Mouse (Mus musculus): ENCODE results near the gene Rel. TPM values are rescaled to one million over a fixed set of nuclear protein-coding genes. Genes with fewer than 3 reads are reported as not detected.
A peak's percentile ranks its signal among the peaks of the same experiment; 100 is the strongest.
"Not testable (repeated sequence)": the region's sequence is repeated elsewhere in the genome, so short reads cannot be mapped to it uniquely, and the experiment has no call there.

Rel gene
- polyA plus RNA-seq, 1 experiment from 2014 or later, result 2.2 TPM

- no peaks in the 10 kb centered on the region for H3K4me1 ChIP-seq (ENCODE audit: control insufficient read depth, insufficient read depth, low read length)
- no peak overlapping the region for H3K9ac ChIP-seq (ENCODE audit: low read depth, low read length)
- WGBS, result 69% methylated on average over 3 of the region's 3 CpGs
- H3K9me3 ChIP-seq (ENCODE audit: control insufficient read depth, low read length), result no peaks in the 10 kb centered on the region
- H3K4me2 ChIP-seq (ENCODE audit: low read depth, low read length), result no peak overlapping the region
- no peak overlapping the region for H3K4me3 ChIP-seq (ENCODE audit: low read depth, low read length)
- H3K27me3 ChIP-seq (replicated peaks; ENCODE audit: control insufficient read depth, insufficient read depth, low read length), result no peaks in the 10 kb centered on the region
- ATAC-seq (ENCODE audit: low read depth), result no peak
- no peaks in the 10 kb centered on the region for H3K36me3 ChIP-seq (ENCODE audit: control insufficient read depth, insufficient read depth, low read length)
- H3K27ac ChIP-seq (replicated peaks; ENCODE audit: low read depth, low read length), result no peak overlapping the region
- DNase-seq (ENCODE audit: low spot score), result no peak
These were observed 11.3 kb upstream of the Rel start for GRCm38 (mm10) chr11:23782038-23782437.

DNA sequence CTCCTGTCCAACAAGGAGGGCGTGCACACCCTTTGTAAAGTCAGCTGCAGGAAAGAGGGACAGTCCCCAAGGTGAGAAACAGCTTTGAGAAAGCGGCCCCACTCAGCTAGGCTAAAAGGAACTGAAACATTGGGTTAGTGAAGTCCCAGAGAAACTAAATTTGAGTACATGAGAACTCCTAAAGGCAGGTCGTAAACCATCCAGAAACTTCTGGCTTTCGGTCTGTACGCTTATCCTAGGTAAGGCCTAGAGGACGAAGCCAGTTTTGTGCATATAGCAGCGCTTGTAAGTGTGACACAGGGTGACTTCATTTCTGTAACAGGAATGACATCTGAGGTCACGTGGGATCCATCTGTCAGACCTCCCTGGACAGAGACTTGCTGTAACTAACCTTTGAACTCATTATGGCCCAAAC lies 8.0 kb upstream of the Rel start:
- no peak for ATAC-seq (ENCODE audit: low read depth)

GRCm38 (mm10) chr11:23772471-23772870 lies 1.7 kb upstream of the Rel start:
- no peak overlapping the region for H3K4me3 ChIP-seq (ENCODE audit: low read depth, low read length)
- no peaks in the 10 kb centered on the region for H3K36me3 ChIP-seq (ENCODE audit: control insufficient read depth, insufficient read depth, low read length)
- WGBS, result 19% methylated on average over 1 of the region's 1 CpGs
- no peaks in the 10 kb centered on the region for H3K9me3 ChIP-seq (ENCODE audit: control insufficient read depth, low read length)
- H3K4me1 ChIP-seq (ENCODE audit: control insufficient read depth, insufficient read depth, low read length), result no peaks in the 10 kb centered on the region
- DNase-seq (ENCODE audit: low spot score) (no peak), ATAC-seq (ENCODE audit: low read depth) (no peak)
- no peak overlapping the region for H3K27ac ChIP-seq (replicated peaks; ENCODE audit: low read depth, low read length)
- H3K27me3 ChIP-seq (replicated peaks; ENCODE audit: control insufficient read depth, insufficient read depth, low read length), result no peaks in the 10 kb centered on the region
- no peak overlapping the region for H3K9ac ChIP-seq (ENCODE audit: low read depth, low read length)
- no peak overlapping the region for H3K4me2 ChIP-seq (ENCODE audit: low read depth, low read length)

More for the DNA sequence above, 8.0 kb upstream of the Rel start:
- H3K27ac ChIP-seq (replicated peaks; ENCODE audit: low read depth, low read length), result no peak overlapping the region
- no peak overlapping the region for H3K4me3 ChIP-seq (ENCODE audit: low read depth, low read length)
- WGBS, result 87% methylated on average over 8 of the region's 8 CpGs
- H3K36me3 ChIP-seq (ENCODE audit: control insufficient read depth, insufficient read depth, low read length), result no peaks in the 10 kb centered on the region
- DNase-seq (ENCODE audit: low spot score), result no peak
- H3K4me1 ChIP-seq (ENCODE audit: control insufficient read depth, insufficient read depth, low read length), result no peaks in the 10 kb centered on the region
- no peaks in the 10 kb centered on the region for H3K27me3 ChIP-seq (replicated peaks; ENCODE audit: control insufficient read depth, insufficient read depth, low read length)
- H3K9ac ChIP-seq (ENCODE audit: low read depth, low read length), result no peak overlapping the region
- H3K9me3 ChIP-seq (ENCODE audit: control insufficient read depth, low read length), result no peaks in the 10 kb centered on the region
- H3K4me2 ChIP-seq (ENCODE audit: low read depth, low read length), result no peak overlapping the region

- no peaks in the 10 kb centered on the region for H3K36me3 ChIP-seq (ENCODE audit: control insufficient read depth, insufficient read depth, low read length)
- 7% methylated on average over 21 of the region's 21 CpGs for WGBS
- no peaks in the 10 kb centered on the region for H3K9me3 ChIP-seq (ENCODE audit: control insufficient read depth, low read length)
- DNase-seq (ENCODE audit: low spot score), result peak; percentile 8
- peak overlapping the region; percentile 85 for H3K9ac ChIP-seq (ENCODE audit: low read depth, low read length)
- peak overlapping the region; percentile 86 for H3K4me2 ChIP-seq (ENCODE audit: low read depth, low read length)
- H3K4me1 ChIP-seq (ENCODE audit: control insufficient read depth, insufficient read depth, low read length), result no peaks in the 10 kb centered on the region
- H3K27ac ChIP-seq (replicated peaks; ENCODE audit: low read depth, low read length), result peak overlapping the region; percentile 92
- ATAC-seq (ENCODE audit: low read depth), result no peak
- H3K4me3 ChIP-seq (ENCODE audit: low read depth, low read length), result peak overlapping the region; percentile 83
- H3K27me3 ChIP-seq (replicated peaks; ENCODE audit: control insufficient read depth, insufficient read depth, low read length), result no peaks in the 10 kb centered on the region
These were observed 832 bp upstream of the Rel start for GRCm38 (mm10) chr11:23771507-23772097.

DNA sequence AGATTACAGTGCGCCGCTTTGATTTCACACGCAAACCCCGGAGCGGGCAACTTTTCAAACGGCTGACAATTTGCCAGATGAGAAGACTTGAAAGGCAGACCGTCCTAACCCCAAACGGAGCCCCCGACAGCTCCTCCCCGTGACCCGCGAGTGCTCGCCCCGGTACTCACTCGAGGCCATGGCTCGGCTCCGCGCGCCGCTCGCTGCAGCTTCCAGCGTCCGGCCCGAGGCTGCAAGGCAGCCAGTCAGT lies 335 bp downstream of the Rel start:
- no peaks in the 10 kb centered on the region for H3K27me3 ChIP-seq (replicated peaks; ENCODE audit: control insufficient read depth, insufficient read depth, low read length)
- peak overlapping the region; percentile 92 for H3K27ac ChIP-seq (replicated peaks; ENCODE audit: low read depth, low read length)
- H3K4me3 ChIP-seq (ENCODE audit: low read depth, low read length), result peak overlapping the region; percentile 83
- H3K4me1 ChIP-seq (ENCODE audit: control insufficient read depth, insufficient read depth, low read length), result no peaks in the 10 kb centered on the region
- under 1% methylated on average over 24 of the region's 24 CpGs for WGBS
- peak overlapping the region; percentile 85 for H3K9ac ChIP-seq (ENCODE audit: low read depth, low read length)
- DNase-seq (ENCODE audit: low spot score) (no peak), ATAC-seq (ENCODE audit: low read depth) (no peak)
- peak overlapping the region; percentile 86 for H3K4me2 ChIP-seq (ENCODE audit: low read depth, low read length)
- H3K9me3 ChIP-seq (ENCODE audit: control insufficient read depth, low read length), result no peaks in the 10 kb centered on the region
- H3K36me3 ChIP-seq (ENCODE audit: control insufficient read depth, insufficient read depth, low read length), result no peaks in the 10 kb centered on the region

DNA sequence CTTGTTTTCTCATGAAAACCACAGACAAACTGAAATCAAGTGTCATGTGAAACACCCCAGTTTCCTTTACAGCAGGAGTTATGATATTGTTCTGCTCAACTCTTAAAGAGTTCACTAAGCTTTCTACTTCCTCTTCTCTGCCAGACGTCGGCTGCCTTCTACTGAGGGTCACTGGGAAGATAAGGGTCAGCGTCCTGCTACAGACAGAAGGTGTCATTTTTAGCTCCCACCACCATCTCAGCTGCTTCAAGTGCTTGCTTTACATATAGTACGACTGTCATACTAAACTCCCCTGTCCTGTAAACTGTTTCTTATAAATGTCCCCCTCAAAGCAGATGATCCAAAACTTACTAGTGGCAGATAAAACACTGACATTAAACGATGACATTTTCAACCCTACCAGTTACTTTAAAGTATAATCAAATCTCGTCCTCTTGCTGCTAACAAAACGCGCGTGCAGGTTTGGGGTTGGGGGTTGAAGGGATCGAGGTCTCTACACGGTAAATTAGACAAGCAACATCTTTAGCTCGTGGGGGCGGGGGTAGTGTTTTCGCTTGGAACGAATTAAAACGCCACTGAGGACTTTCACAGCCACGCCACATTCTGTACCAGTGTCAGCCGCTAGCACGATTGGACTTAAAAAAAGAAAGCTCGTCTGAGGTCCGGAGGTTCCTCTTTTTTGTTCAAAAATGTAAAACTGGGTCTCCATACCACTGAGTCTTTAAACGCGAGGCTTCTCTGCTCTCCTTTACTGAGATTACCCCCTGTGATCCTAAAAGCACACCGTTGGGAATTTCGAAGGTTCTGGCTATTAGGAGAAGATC lies 872 bp downstream of the Rel start:
- peak overlapping the region; percentile 86 for H3K4me2 ChIP-seq (ENCODE audit: low read depth, low read length)
- H3K4me1 ChIP-seq (ENCODE audit: control insufficient read depth, insufficient read depth, low read length), result no peaks in the 10 kb centered on the region
- H3K27me3 ChIP-seq (replicated peaks; ENCODE audit: control insufficient read depth, insufficient read depth, low read length), result no peaks in the 10 kb centered on the region
- H3K9me3 ChIP-seq (ENCODE audit: control insufficient read depth, low read length), result no peaks in the 10 kb centered on the region
- WGBS, result under 1% methylated on average over 25 of the region's 25 CpGs
- peak overlapping the region; percentile 83 for H3K4me3 ChIP-seq (ENCODE audit: low read depth, low read length)
- peak overlapping the region; percentile 92 for H3K27ac ChIP-seq (replicated peaks; ENCODE audit: low read depth, low read length)
- DNase-seq (ENCODE audit: low spot score), result peak; percentile 15
- H3K9ac ChIP-seq (ENCODE audit: low read depth, low read length), result peak overlapping the region; percentile 85
- H3K36me3 ChIP-seq (ENCODE audit: control insufficient read depth, insufficient read depth, low read length), result no peaks in the 10 kb centered on the region
- peak; percentile 5 for ATAC-seq (ENCODE audit: low read depth)

DNA sequence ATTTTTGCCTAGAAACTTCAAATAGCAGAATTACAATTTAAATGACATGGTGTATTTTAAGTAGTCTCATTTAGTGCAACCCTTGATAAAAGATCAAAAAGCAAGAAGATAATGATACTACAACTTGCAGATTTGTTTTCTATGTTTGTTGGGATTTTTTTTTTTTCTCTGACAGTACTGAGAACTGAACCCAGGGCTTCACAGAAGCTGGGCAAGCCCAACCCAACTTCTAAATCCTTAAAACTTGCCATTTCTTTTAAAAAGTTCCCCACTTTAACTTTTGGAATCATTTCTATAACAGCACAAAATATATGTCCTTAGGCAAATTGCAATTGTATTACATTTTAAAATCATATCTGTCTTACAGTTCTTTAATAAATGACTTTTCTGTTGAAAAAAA lies 1.7 kb downstream of the Rel start:
- Histone ChIP-seq H3K4me2 (ENCODE audit: low read depth, low read length) (no peak overlapping the region), H3K36me3 (ENCODE audit: control insufficient read depth, insufficient read depth, low read length) (no peaks in the 10 kb centered on the region), H3K27ac (replicated peaks; ENCODE audit: low read depth, low read length) (no peak overlapping the region), H3K4me3 (ENCODE audit: low read depth, low read length) (no peak overlapping the region), H3K9ac (ENCODE audit: low read depth, low read length) (no peak overlapping the region), H3K4me1 (ENCODE audit: control insufficient read depth, insufficient read depth, low read length) (no peaks in the 10 kb centered on the region), H3K9me3 (ENCODE audit: control insufficient read depth, low read length) (no peaks in the 10 kb centered on the region), H3K27me3 (replicated peaks; ENCODE audit: control insufficient read depth, insufficient read depth, low read length) (no peaks in the 10 kb centered on the region)
- DNase-seq (ENCODE audit: low spot score) (no peak), ATAC-seq (ENCODE audit: low read depth) (no peak)

GRCm38 (mm10) chr11:23767928-23768327 lies 2.8 kb downstream of the Rel start:
- no peak overlapping the region for H3K4me2 ChIP-seq (ENCODE audit: low read depth, low read length)
- H3K27ac ChIP-seq (replicated peaks; ENCODE audit: low read depth, low read length), result no peak overlapping the region
- 89% methylated on average over 1 of the region's 1 CpGs for WGBS
- no peak for ATAC-seq (ENCODE audit: low read depth)
- H3K4me3 ChIP-seq (ENCODE audit: low read depth, low read length), result no peak overlapping the region
- no peak overlapping the region for H3K9ac ChIP-seq (ENCODE audit: low read depth, low read length)
- H3K4me1 ChIP-seq (ENCODE audit: control insufficient read depth, insufficient read depth, low read length), result no peaks in the 10 kb centered on the region
- no peaks in the 10 kb centered on the region for H3K9me3 ChIP-seq (ENCODE audit: control insufficient read depth, low read length)
- no peaks in the 10 kb centered on the region for H3K27me3 ChIP-seq (replicated peaks; ENCODE audit: control insufficient read depth, insufficient read depth, low read length)
- H3K36me3 ChIP-seq (ENCODE audit: control insufficient read depth, insufficient read depth, low read length), result no peaks in the 10 kb centered on the region
- no peak for DNase-seq (ENCODE audit: low spot score)

DNA sequence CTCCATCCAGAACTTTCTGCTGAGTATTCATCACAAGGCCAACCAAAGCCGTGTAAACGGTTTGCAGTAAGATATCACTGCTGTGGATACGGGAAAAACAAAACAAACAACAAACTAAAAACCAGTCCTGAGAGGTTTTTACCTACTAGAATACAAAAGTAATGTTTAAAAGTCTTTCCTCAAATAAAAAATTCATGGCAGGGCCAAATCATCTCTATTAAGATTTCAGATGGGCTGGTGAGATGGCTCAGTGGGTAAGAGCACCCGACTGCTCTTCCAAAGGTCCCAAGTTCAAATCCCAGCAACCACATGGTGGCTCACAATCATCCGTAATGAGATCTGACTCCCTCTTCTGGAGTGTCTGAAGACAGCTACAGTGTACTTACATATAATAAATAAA lies 3.4 kb downstream of the Rel start:
- DNase-seq (ENCODE audit: low spot score); H3K4me1 ChIP-seq (ENCODE audit: control insufficient read depth, insufficient read depth, low read length); ATAC-seq (ENCODE audit: low read depth); H3K4me2 ChIP-seq (ENCODE audit: low read depth, low read length); H3K27ac ChIP-seq (replicated peaks; ENCODE audit: low read depth, low read length); H3K4me3 ChIP-seq (ENCODE audit: low read depth, low read length); H3K9ac ChIP-seq (ENCODE audit: low read depth, low read length); H3K9me3 ChIP-seq (ENCODE audit: control insufficient read depth, low read length); H3K36me3 ChIP-seq (ENCODE audit: control insufficient read depth, insufficient read depth, low read length); H3K27me3 ChIP-seq (replicated peaks; ENCODE audit: control insufficient read depth, insufficient read depth, low read length): not testable (repeated sequence)
- 88% methylated on average over 4 of the region's 5 CpGs for WGBS
